Mouse (Mus musculus): ENCODE results near the gene Vps11.
"Not testable (repeated sequence)": the region's sequence is repeated elsewhere in the genome, so short reads cannot be mapped to it uniquely, and the experiment has no call there.

DNA sequence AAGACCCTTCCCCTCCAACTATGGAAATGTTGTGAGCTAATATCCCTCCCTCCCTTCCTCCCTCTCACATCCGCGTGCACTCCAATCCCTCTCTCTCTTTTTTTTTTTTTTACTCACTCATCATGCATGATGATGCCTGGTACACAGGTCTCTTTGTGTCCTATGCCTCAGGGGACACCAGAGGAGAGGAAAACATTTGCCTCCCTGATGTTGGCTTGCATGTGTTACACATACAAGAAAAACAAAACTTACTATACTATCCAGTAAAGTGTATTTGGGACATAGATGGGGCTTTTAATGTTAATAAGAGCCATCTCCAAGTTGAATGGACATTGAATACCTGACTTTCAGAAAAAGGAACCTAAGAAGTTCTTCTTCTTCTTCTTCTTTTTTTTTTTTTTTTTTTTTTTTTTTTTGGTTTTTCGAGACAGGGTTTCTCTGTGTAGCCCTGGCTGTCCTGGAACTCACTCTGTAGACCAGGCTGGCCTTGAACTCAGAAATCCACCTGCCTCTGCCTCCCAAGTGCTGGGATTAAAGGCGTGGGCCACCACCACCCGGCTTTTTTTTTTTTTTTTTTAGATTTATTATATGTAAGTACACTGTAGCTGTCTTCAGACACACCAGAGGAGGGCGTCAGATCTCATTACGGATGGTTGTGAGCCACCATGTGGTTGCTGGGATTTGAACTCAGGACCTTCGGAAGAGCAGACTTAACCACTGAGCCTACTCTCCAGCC, 36.3 kb downstream of the Vps11 start:
- TF ChIP-seq CTCF, EP300 (IDR thresholded peaks at IDR 0.05; ENCODE audit: low read depth): not testable (repeated sequence)

Measured in heart, postnatal 0 days (tissue).